ENCODE assay signal across 29 mouse cellular contexts in genomic region chrX:166623176-166623575, GRCm38 (mm10). TPM values are rescaled to one million over a fixed set of nuclear protein-coding genes. Genes with fewer than 3 reads are reported as not detected.
DNase-seq lines count a peak whose midpoint lies in the region; ATAC-seq and TF ChIP-seq lines count a peak whose summit lies in the region.
"Had no signal": no experiment of that assay in that cellular context is flagged by ENCODE, and none has a peak within 500 bp of the region (broad histone marks: within the 10 kb centered on the region; RNA-seq: fewer than 3 reads in every experiment).

No protein-coding gene starts in this region.

- H3K4me1 ChIP-seq in hindbrain, postnatal 0 days (ENCODE audit: insufficient read depth, low read length), result no peaks in the 10 kb centered on the region
- H3K4me1 ChIP-seq in hindbrain, embryonic 11.5 days (replicated peaks; ENCODE audit: control insufficient read depth, insufficient read depth, low read length), result no peaks in the 10 kb centered on the region
- H3K4me1 ChIP-seq in embryonic fibroblast, embryonic 13.5 days (ENCODE audit: control insufficient read depth, insufficient read depth, low read length), result no peaks in the 10 kb centered on the region; the same call in 1 of the 2 replicates
- H3K4me1 ChIP-seq: forebrain, embryonic 15.5 days; hindbrain, embryonic 10.5 days; intestine, embryonic 15.5 days had no signal

- H3K9ac ChIP-seq in hindbrain, postnatal 0 days (replicated peaks; ENCODE audit: low read length), result no peak overlapping the region
- no peak overlapping the region for H3K9ac ChIP-seq in hindbrain, embryonic 11.5 days (ENCODE audit: low read depth, low read length)
- H3K9ac ChIP-seq: embryonic facial prominence, embryonic 15.5 days; forebrain, embryonic 15.5 days; intestine, embryonic 15.5 days; liver, postnatal 0 days had no signal

- H3K36me3 ChIP-seq in hindbrain, postnatal 0 days (ENCODE audit: insufficient read depth, low read length), result no peaks in the 10 kb centered on the region
- H3K36me3 ChIP-seq in hindbrain, embryonic 11.5 days (ENCODE audit: control insufficient read depth, insufficient read depth, low read length), result no peaks in the 10 kb centered on the region
- H3K36me3 ChIP-seq: embryonic facial prominence, embryonic 15.5 days; forebrain, embryonic 15.5 days; hindbrain, embryonic 10.5 days; intestine, embryonic 15.5 days had no signal

- intact Hi-C loops in left cerebral cortex, postnatal 4 days (cut with DNase I), result loop anchor here (10.0 kb wide), 1 partner anchor 88 kb away; no protein-coding TSS in a partner anchor
- intact Hi-C loops in left cerebral cortex, postnatal 25 days (cut with DNase I), result loop anchor here (10.0 kb wide), 1 partner anchor 108 kb away; the partner anchor contains the start of gene Tceanc

- no peak overlapping the region for H3K4me2 ChIP-seq in hindbrain, postnatal 0 days (ENCODE audit: low read depth, low read length)
- no peak overlapping the region for H3K4me2 ChIP-seq in hindbrain, embryonic 11.5 days (replicated peaks; ENCODE audit: low read depth, low read length)
- H3K4me2 ChIP-seq: embryonic facial prominence, embryonic 15.5 days; forebrain, embryonic 15.5 days; heart, embryonic 11.5 days; intestine, embryonic 15.5 days; liver, embryonic 11.5 days; midbrain, embryonic 11.5 days had no signal

- no peak for TF ChIP-seq CTCF in hindbrain, postnatal 0 days (IDR thresholded peaks at IDR 0.05; ENCODE audit: low read depth)
- TF ChIP-seq CTCF in embryonic fibroblast, embryonic 13.5 days (IDR thresholded peaks at IDR 0.05; ENCODE audit: borderline replicate concordance, insufficient read depth, low read length), result no peak

- no peak overlapping the region for H3K4me3 ChIP-seq in hindbrain, postnatal 0 days (ENCODE audit: low read length)
- H3K4me3 ChIP-seq in hindbrain, embryonic 11.5 days (ENCODE audit: low read depth, low read length), result no peak overlapping the region
- H3K4me3 ChIP-seq in embryonic fibroblast, embryonic 13.5 days (ENCODE audit: insufficient read depth, low read length), result no peak overlapping the region
- H3K4me3 ChIP-seq: embryonic facial prominence, embryonic 15.5 days; forebrain, embryonic 15.5 days; hindbrain, embryonic 10.5 days; intestine, embryonic 15.5 days had no signal

- WGBS in hindbrain, postnatal 0 days, result 54% methylated on average over 3 of the region's 3 CpGs
- 75% methylated on average over 3 of the region's 3 CpGs for WGBS in hindbrain, embryonic 11.5 days

- TF ChIP-seq POLR2A in embryonic fibroblast, embryonic 13.5 days (IDR thresholded peaks at IDR 0.05; ENCODE audit: low read depth, low read length), result no peak

- no peaks in the 10 kb centered on the region for H3K27me3 ChIP-seq in hindbrain, postnatal 0 days (ENCODE audit: insufficient read depth, low read length)
- H3K27me3 ChIP-seq in hindbrain, embryonic 11.5 days (ENCODE audit: control insufficient read depth, insufficient read depth, low read length), result no peaks in the 10 kb centered on the region
- H3K27me3 ChIP-seq: CH12.LX; forebrain, embryonic 15.5 days had no signal

- 0 out of 2 replicates have a peak, but pooled peaks cover 3% of the 10 kb centered on the region for H3K9me3 ChIP-seq in hindbrain, postnatal 0 days (ENCODE audit: low read length)
- H3K9me3 ChIP-seq in hindbrain, embryonic 11.5 days (ENCODE audit: control insufficient read depth, low read length), result no peaks in the 10 kb centered on the region
- H3K9me3 ChIP-seq: embryonic facial prominence, embryonic 15.5 days; forebrain, embryonic 15.5 days; hindbrain, embryonic 10.5 days; intestine, embryonic 15.5 days had no signal

- 0 out of 2 replicates have a peak overlapping the region, but pooled peaks have one; percentile 15 for H3K27ac ChIP-seq in hindbrain, postnatal 0 days
- no peak overlapping the region for H3K27ac ChIP-seq in hindbrain, embryonic 11.5 days (ENCODE audit: low read depth, low read length)
- peak overlapping the region; percentile 61; the same call in 1 of the 2 replicates for H3K27ac ChIP-seq in embryonic fibroblast, embryonic 13.5 days (ENCODE audit: insufficient read depth, low read length)
- H3K27ac ChIP-seq: embryonic facial prominence, embryonic 15.5 days; forebrain, embryonic 15.5 days; hindbrain, embryonic 10.5 days; intestine, embryonic 15.5 days had no signal

- DNase-seq in hindbrain, postnatal 0 days (ENCODE audit: low spot score), result peak; percentile 44
- no peak for DNase-seq in hindbrain, embryonic 11.5 days (ENCODE audit: low spot score)
- peak; percentile 35 for DNase-seq in left cerebral cortex, postnatal 4 days
- DNase-seq in left cerebral cortex, postnatal 25 days (ENCODE audit: low spot score in 2 of 2), result no peak
- peak; percentile 7 for DNase-seq in 3T3-L1 (ENCODE audit: low read depth, low spot score)
- no peak for DNase-seq in gastrocnemius, adult 18-20 months (ENCODE audit: low spot score)
- DNase-seq: adrenal gland, postnatal 10 days; B cell, adult 2 months; cerebellum, adult 2 months; cerebellum, postnatal 36 days; embryo, embryonic 11 days; gastrocnemius, postnatal 14 days; heart, adult 11 months; kidney, postnatal 14 days; liver, postnatal 0 days; lung, postnatal 14 days had no signal

- ATAC-seq in hindbrain, postnatal 0 days, result peak; percentile 51
- no peak for ATAC-seq in hindbrain, embryonic 11.5 days (ENCODE audit: low FRiP score)
- ATAC-seq: activated CD4-positive, CD25-positive, alpha-beta regulatory T cell, adult 4 months; forebrain, embryonic 15.5 days; intestine, embryonic 15.5 days; liver, postnatal 0 days had no signal

RNA-seq across cellular contexts. Expression of gene Egfl6, which starts 37.7 kb away (rescaled TPM):
- total RNA-seq in hindbrain, postnatal 0 days (2014; rRNA removed), result 4.8 and 5.1 TPM in 2 replicates
- polyA plus RNA-seq in hindbrain, postnatal 0 days (2015; fragmentation: Nextera tagmentation; extraction: Ambion mirVana), result 5.4 and 5.5 TPM in 2 replicates
- 10.3 and 13.8 TPM in 2 replicates for polyA plus RNA-seq in hindbrain, embryonic 11.5 days (2014; fragmentation: Nextera tagmentation; extraction: Ambion mirVana)
- total RNA-seq in left cerebral cortex, postnatal 4 days (2021), result 1 to 10 TPM; 2.3 to 3.2 TPM
- total RNA-seq in left cerebral cortex, postnatal 25 days (2021), result 1 to 10 TPM; 2.3 to 3.6 TPM
- polyA plus RNA-seq in embryonic fibroblast, embryonic 13.5 days (2011; ENCODE audit: insufficient read length, low read depth, missing spikeins), result 6.0 and 58.7 TPM in 2 replicates
- total RNA-seq in gastrocnemius, adult 18-20 months (2021), result under 1 TPM; 0.11 to 0.38 TPM
- total RNA-seq: megakaryocyte progenitor cell, adult 5-6 weeks; MEL; monocyte, adult 5-6 weeks had no signal
- polyA plus RNA-seq: activated CD4-positive, CD25-positive, alpha-beta regulatory T cell, adult 4 months had no signal

Comparison
In these comparisons a context has a peak if more than half of its experiments do, and no peak if none do; other contexts are left out.
1. DNase-seq: peak in hindbrain, postnatal 0 days (single experiment), left cerebral cortex, postnatal 4 days (single experiment) and 3T3-L1 (single experiment); none in hindbrain, embryonic 11.5 days (single experiment), left cerebral cortex, postnatal 25 days (0 of 2) and gastrocnemius, adult 18-20 months (single experiment).